Mouse (Mus musculus) bone marrow, adult 2 months (tissue): ENCODE data around the gene Samhd1.

Experiments
- CTCF ChIP-seq: fragments of 200-500 bp; IDR thresholded peaks from 2 replicates; pipeline ENCODE4 v1.5.1; 2011; ENCODE audit warnings: low read length, control low read depth; ENCODE audit not compliant: control insufficient read depth, insufficient read depth
- POLR2A ChIP-seq: fragments of 200-500 bp; IDR thresholded peaks from 2 replicates; pipeline ENCODE4 v1.6.1; 2011; ENCODE audit warnings: low read depth, mild to moderate bottlenecking, control low read depth, low read length, borderline replicate concordance; ENCODE audit not compliant: control insufficient read depth

DNA sequence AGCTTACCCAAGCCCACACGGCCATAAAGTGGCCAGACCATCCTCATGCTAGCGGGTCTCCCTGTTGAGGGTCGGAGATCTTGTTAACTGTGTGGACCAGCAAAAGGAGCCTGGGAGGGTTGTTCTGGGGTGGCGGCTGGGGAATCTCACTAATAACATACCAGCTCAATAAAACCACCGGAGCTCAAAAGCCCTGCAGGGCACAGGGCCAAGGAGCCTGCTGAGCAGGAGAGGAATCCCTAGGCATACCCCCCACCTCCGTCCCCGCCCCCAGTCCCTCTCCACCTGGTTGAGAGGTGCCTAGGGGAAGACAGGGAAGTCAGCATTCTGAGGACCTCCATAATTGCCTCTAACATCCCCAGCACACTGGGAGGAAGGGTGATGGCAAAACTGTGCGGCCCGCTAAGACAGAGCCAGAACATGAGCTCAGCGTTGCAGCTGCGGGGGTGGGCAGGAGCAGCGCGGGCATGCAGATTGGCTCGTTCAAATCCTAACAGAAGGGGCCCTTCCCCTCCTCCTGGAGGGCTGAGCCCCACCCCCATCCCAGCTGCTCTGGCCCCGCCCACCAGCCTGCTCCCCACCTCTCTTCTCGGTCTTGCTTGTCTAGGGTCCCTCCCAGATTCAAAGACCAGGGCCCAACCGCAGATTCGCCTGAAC, 76.6 kb downstream of the Samhd1 start:
- TF ChIP-seq CTCF (no peak), POLR2A (no peak)
